Mouse (Mus musculus): ENCODE results near the gene Hacl1. TPM values are rescaled to one million over a fixed set of nuclear protein-coding genes. Genes with fewer than 3 reads are reported as not detected.

Gene Hacl1
- total RNA-seq, 1 experiment, result 8.4 TPM

GRCm38 (mm10) chr14:31683610-31684009 is 42.5 kb upstream of the Hacl1 start:
- no peak overlapping the region for H3K9ac ChIP-seq (ENCODE audit: insufficient read depth, low read depth, low read length, poor library complexity, severe bottlenecking)
- H3K4me3 ChIP-seq (ENCODE audit: insufficient read depth in 1 of 2, low read depth in 1 of 2, low read length in 2 of 2, poor library complexity in 1 of 2, severe bottlenecking in 1 of 2), result no peak overlapping the region
- no peak for DNase-seq (ENCODE audit: low read depth, low spot score)
- H3K4me1 ChIP-seq (ENCODE audit: control insufficient read depth in 2 of 2, insufficient read depth in 2 of 2, low read length in 2 of 2, poor library complexity in 1 of 2), result no peaks in the 10 kb centered on the region
- H3K27ac ChIP-seq (ENCODE audit: insufficient read depth, low read depth, low read length, poor library complexity, severe bottlenecking), result no peak overlapping the region
- no peaks in the 10 kb centered on the region for H3K36me3 ChIP-seq (ENCODE audit: control insufficient read depth, insufficient read depth, low read length, poor library complexity, severe bottlenecking)
- in situ Hi-C loops (cut with MboI; ENCODE audit: low sequenced_read_pairs in 2 of 2, unreplicated experiment in 2 of 2), result no loop called here
- TF ChIP-seq MAFK (IDR thresholded peaks at IDR 0.05; ENCODE audit: insufficient read depth, low read depth, low read length) (no peak), ZNF384 (IDR thresholded peaks at IDR 0.05; ENCODE audit: low read depth, low read length) (no peak), ZC3H11A (IDR thresholded peaks at IDR 0.05; ENCODE audit: borderline replicate concordance, low read depth, low read length) (no peak), CHD2 (IDR thresholded peaks at IDR 0.05; ENCODE audit: low read depth, low read length) (no peak), HCFC1 (IDR thresholded peaks at IDR 0.05; ENCODE audit: borderline replicate concordance, insufficient read depth, low read length) (no peak)
- H3K9me3 ChIP-seq (ENCODE audit: control insufficient read depth, insufficient read depth, low read depth, low read length), result no peaks in the 10 kb centered on the region

GRCm38 (mm10) chr14:31681931-31682555 is 41.0 kb upstream of the Hacl1 start:
- H3K27ac ChIP-seq (ENCODE audit: insufficient read depth, low read depth, low read length, poor library complexity, severe bottlenecking), result no peak overlapping the region
- in situ Hi-C loops (cut with MboI; ENCODE audit: low sequenced_read_pairs in 2 of 2, unreplicated experiment in 2 of 2), result no loop called here
- TF ChIP-seq ZNF384 (IDR thresholded peaks at IDR 0.05; ENCODE audit: low read depth, low read length) (no peak), ZC3H11A (IDR thresholded peaks at IDR 0.05; ENCODE audit: borderline replicate concordance, low read depth, low read length) (no peak), MAFK (IDR thresholded peaks at IDR 0.05; ENCODE audit: insufficient read depth, low read depth, low read length) (no peak), CHD2 (IDR thresholded peaks at IDR 0.05; ENCODE audit: low read depth, low read length) (no peak), HCFC1 (IDR thresholded peaks at IDR 0.05; ENCODE audit: borderline replicate concordance, insufficient read depth, low read length) (no peak)
- H3K4me1 ChIP-seq (ENCODE audit: control insufficient read depth in 2 of 2, insufficient read depth in 2 of 2, low read length in 2 of 2, poor library complexity in 1 of 2), result no peaks in the 10 kb centered on the region
- H3K9me3 ChIP-seq (ENCODE audit: control insufficient read depth, insufficient read depth, low read depth, low read length), result no peaks in the 10 kb centered on the region
- H3K4me3 ChIP-seq (ENCODE audit: insufficient read depth in 1 of 2, low read depth in 1 of 2, low read length in 2 of 2, poor library complexity in 1 of 2, severe bottlenecking in 1 of 2), result no peak overlapping the region
- no peak for DNase-seq (ENCODE audit: low read depth, low spot score)
- H3K36me3 ChIP-seq (ENCODE audit: control insufficient read depth, insufficient read depth, low read length, poor library complexity, severe bottlenecking), result no peaks in the 10 kb centered on the region
- no peak overlapping the region for H3K9ac ChIP-seq (ENCODE audit: insufficient read depth, low read depth, low read length, poor library complexity, severe bottlenecking)

- no peak overlapping the region for H3K27ac ChIP-seq (ENCODE audit: insufficient read depth, low read depth, low read length, poor library complexity, severe bottlenecking)
- no peaks in the 10 kb centered on the region for H3K36me3 ChIP-seq (ENCODE audit: control insufficient read depth, insufficient read depth, low read length, poor library complexity, severe bottlenecking)
- in situ Hi-C loops (cut with MboI; ENCODE audit: low sequenced_read_pairs in 2 of 2, unreplicated experiment in 2 of 2), result no loop called here
- H3K9me3 ChIP-seq (ENCODE audit: control insufficient read depth, insufficient read depth, low read depth, low read length), result no peaks in the 10 kb centered on the region
- H3K4me1 ChIP-seq (ENCODE audit: control insufficient read depth in 2 of 2, insufficient read depth in 2 of 2, low read length in 2 of 2, poor library complexity in 1 of 2), result no peaks in the 10 kb centered on the region
- DNase-seq (ENCODE audit: low read depth, low spot score), result no peak
- TF ChIP-seq ZNF384 (IDR thresholded peaks at IDR 0.05; ENCODE audit: low read depth, low read length) (no peak), CHD2 (IDR thresholded peaks at IDR 0.05; ENCODE audit: low read depth, low read length) (no peak), MAFK (IDR thresholded peaks at IDR 0.05; ENCODE audit: insufficient read depth, low read depth, low read length) (no peak), HCFC1 (IDR thresholded peaks at IDR 0.05; ENCODE audit: borderline replicate concordance, insufficient read depth, low read length) (no peak), ZC3H11A (IDR thresholded peaks at IDR 0.05; ENCODE audit: borderline replicate concordance, low read depth, low read length) (no peak)
- H3K9ac ChIP-seq (ENCODE audit: insufficient read depth, low read depth, low read length, poor library complexity, severe bottlenecking), result no peak overlapping the region
- H3K4me3 ChIP-seq (ENCODE audit: insufficient read depth in 1 of 2, low read depth in 1 of 2, low read length in 2 of 2, poor library complexity in 1 of 2, severe bottlenecking in 1 of 2), result no peak overlapping the region
Observed at GRCm38 (mm10) chr14:31681291-31681690, 40.2 kb upstream of the Hacl1 start.

- Histone ChIP-seq H3K27ac (ENCODE audit: insufficient read depth, low read depth, low read length, poor library complexity, severe bottlenecking) (no peak overlapping the region), H3K9me3 (ENCODE audit: control insufficient read depth, insufficient read depth, low read depth, low read length) (no peaks in the 10 kb centered on the region), H3K4me3 (ENCODE audit: insufficient read depth in 1 of 2, low read depth in 1 of 2, low read length in 2 of 2, poor library complexity in 1 of 2, severe bottlenecking in 1 of 2) (no peak overlapping the region), H3K36me3 (ENCODE audit: control insufficient read depth, insufficient read depth, low read length, poor library complexity, severe bottlenecking) (no peaks in the 10 kb centered on the region), H3K9ac (ENCODE audit: insufficient read depth, low read depth, low read length, poor library complexity, severe bottlenecking) (no peak overlapping the region), H3K4me1 (ENCODE audit: control insufficient read depth in 2 of 2, insufficient read depth in 2 of 2, low read length in 2 of 2, poor library complexity in 1 of 2) (no peaks in the 10 kb centered on the region)
- DNase-seq (ENCODE audit: low read depth, low spot score), result no peak
- TF ChIP-seq HCFC1 (IDR thresholded peaks at IDR 0.05; ENCODE audit: borderline replicate concordance, insufficient read depth, low read length), result no peak
- TF ChIP-seq ZNF384 (IDR thresholded peaks at IDR 0.05; ENCODE audit: low read depth, low read length), result no peak
- in situ Hi-C loops (cut with MboI; ENCODE audit: low sequenced_read_pairs in 2 of 2, unreplicated experiment in 2 of 2), result no loop called here
Observed at GRCm38 (mm10) chr14:31680656-31681055, 39.6 kb upstream of the Hacl1 start.
